In genomic region chr8:120471166-120471565, GRCm38 (mm10) we compare ENCODE assay signal across 8 mouse cellular contexts.
DNase-seq lines count a peak whose midpoint lies in the region; ATAC-seq and TF ChIP-seq lines count a peak whose summit lies in the region.

No protein-coding gene starts in this region.

- no peak overlapping the region for H3K4me2 ChIP-seq in hindbrain, embryonic 12.5 days (replicated peaks)

- H3K27ac ChIP-seq in testis, adult 2 months (ENCODE audit: control insufficient read depth, insufficient read depth, low read depth, low read length) = no peak overlapping the region
- peak overlapping the region; percentile 66 for H3K27ac ChIP-seq in hindbrain, embryonic 12.5 days

- TF ChIP-seq POLR2A in testis, adult 2 months (IDR thresholded peaks at IDR 0.05; ENCODE audit: control insufficient read depth, low read depth, low read length) = no peak

- no peaks in the 10 kb centered on the region; the same call in 1 of the 2 replicates for H3K4me1 ChIP-seq in testis, adult 2 months (ENCODE audit: control insufficient read depth, insufficient read depth, low read length)
- H3K4me1 ChIP-seq in hindbrain, embryonic 12.5 days = peaks cover 70% of the 10 kb centered on the region

- ATAC-seq in hindbrain, embryonic 12.5 days (ENCODE audit: low FRiP score) = no peak

- no peaks in the 10 kb centered on the region for H3K36me3 ChIP-seq in testis, adult 2 months (ENCODE audit: control insufficient read depth, insufficient read depth, low read length)
- no peaks in the 10 kb centered on the region for H3K36me3 ChIP-seq in hindbrain, embryonic 12.5 days
- H3K36me3 ChIP-seq in splenic B cell, adult 2 months (ENCODE audit: control insufficient read depth, insufficient read depth, low read length, poor library complexity, severe bottlenecking) = no peaks in the 10 kb centered on the region

- H3K9me3 ChIP-seq in hindbrain, embryonic 12.5 days (replicated peaks) = no peaks in the 10 kb centered on the region

- no peaks in the 10 kb centered on the region for H3K27me3 ChIP-seq in testis, adult 2 months (ENCODE audit: control insufficient read depth, insufficient read depth, low read length)
- H3K27me3 ChIP-seq in hindbrain, embryonic 12.5 days = peaks cover 2% of the 10 kb centered on the region; the same call in 1 of the 2 replicates
- H3K27me3 ChIP-seq in splenic B cell, adult 2 months (ENCODE audit: control insufficient read depth, insufficient read depth, low read length, poor library complexity, severe bottlenecking) = 0 out of 2 replicates have a peak, but pooled peaks cover 2% of the 10 kb centered on the region

- peak; percentile 29; the same call in 1 of the 2 replicates for TF ChIP-seq CTCF in testis, adult 2 months (IDR thresholded peaks at IDR 0.05; ENCODE audit: control insufficient read depth, insufficient read depth, insufficient replicate concordance, low read depth, low read length)

- no peak overlapping the region for H3K4me3 ChIP-seq in testis, adult 2 months (ENCODE audit: control insufficient read depth, low read depth, low read length)
- no peak overlapping the region for H3K4me3 ChIP-seq in hindbrain, embryonic 12.5 days

- DNase-seq in adrenal gland, postnatal 10 days = peak; percentile 63
- no peak for DNase-seq in adrenal gland, adult 8-10 months
- no peak for DNase-seq in testis, postnatal 14 days (ENCODE audit: low spot score)
- DNase-seq in lung, postnatal 36 days = peak; percentile 66
- peak; percentile 59 for DNase-seq in splenic B cell, adult 2 months (ENCODE audit: low read depth, low spot score)
- DNase-seq in frontal cortex, postnatal 14 days (ENCODE audit: low spot score in 2 of 2) = no peak

- no peak overlapping the region; the same call in 1 of the 2 replicates for H3K9ac ChIP-seq in hindbrain, embryonic 12.5 days

- WGBS in hindbrain, embryonic 12.5 days = 5% methylated on average over 7 of the region's 7 CpGs

Comparison
In these comparisons a context has a peak if more than half of its experiments do, and no peak if none do; other contexts are left out.
1. DNase-seq: peak in adrenal gland, postnatal 10 days (single experiment), lung, postnatal 36 days (single experiment) and splenic B cell, adult 2 months (single experiment); none in adrenal gland, adult 8-10 months (single experiment), testis, postnatal 14 days (single experiment) and frontal cortex, postnatal 14 days (0 of 2).